Mouse (Mus musculus) mesoderm, embryonic 11.5 days (tissue): ENCODE data around the gene Gm17622.

Experiments
- DNase-seq: peaks from one replicate; pipeline ENCODE4 v3.0.0-alpha.2; 2012; ENCODE audit warnings: low read depth, low spot score

The Gm17622 gene

GRCm38 (mm10) chr13:96510635-96511034 lies 20.1 kb downstream of the Gm17622 start:
- no peak for DNase-seq

DNA sequence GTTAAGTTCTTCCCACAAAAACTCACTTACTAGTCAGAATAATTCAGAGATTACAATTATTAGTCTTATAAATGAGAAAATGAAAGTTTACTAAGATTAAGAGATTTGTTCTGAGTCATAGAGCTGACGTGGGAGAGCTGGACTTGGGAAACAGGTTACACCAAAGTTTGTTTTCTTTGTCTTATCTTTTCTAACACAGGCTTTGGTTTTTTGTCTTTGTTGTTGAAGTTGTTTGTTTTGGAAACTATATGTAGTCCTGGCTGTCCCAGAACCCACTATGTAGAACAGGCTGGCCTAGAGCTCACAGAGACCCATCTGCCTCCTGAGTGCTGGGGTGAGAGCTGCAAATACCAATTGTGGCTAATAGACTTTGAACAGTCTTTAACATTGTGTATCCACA lies 20.7 kb downstream of the Gm17622 start:
- no peak for DNase-seq

- DNase-seq: no peak
These were observed 21.4 kb downstream of the Gm17622 start for GRCm38 (mm10) chr13:96511893-96512292.

GRCm38 (mm10) chr13:96514154-96514942 lies 23.8 kb downstream of the Gm17622 start:
- DNase-seq: no peak

- DNase-seq: no peak
These were observed 25.7 kb downstream of the Gm17622 start for GRCm38 (mm10) chr13:96516249-96516648.

DNA sequence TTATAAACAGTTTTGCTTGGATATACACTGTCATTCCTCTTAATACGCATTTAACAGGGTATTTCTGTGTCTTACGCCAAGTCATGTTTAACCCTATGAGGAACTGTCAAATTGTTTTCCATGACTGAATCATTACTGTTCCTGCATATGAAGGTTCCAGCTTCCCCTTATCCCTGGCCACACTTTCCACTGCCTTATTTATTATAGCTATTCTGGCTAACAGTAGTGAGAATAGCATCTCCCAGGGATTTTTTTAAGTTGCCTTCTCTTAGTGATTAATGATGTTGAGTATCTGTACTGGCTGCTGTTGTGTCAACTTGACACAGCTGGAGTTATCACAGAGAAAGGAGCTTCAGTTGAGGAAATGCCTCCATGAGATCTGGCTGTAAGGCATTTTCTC lies 26.8 kb downstream of the Gm17622 start:
- DNase-seq: no peak

DNA sequence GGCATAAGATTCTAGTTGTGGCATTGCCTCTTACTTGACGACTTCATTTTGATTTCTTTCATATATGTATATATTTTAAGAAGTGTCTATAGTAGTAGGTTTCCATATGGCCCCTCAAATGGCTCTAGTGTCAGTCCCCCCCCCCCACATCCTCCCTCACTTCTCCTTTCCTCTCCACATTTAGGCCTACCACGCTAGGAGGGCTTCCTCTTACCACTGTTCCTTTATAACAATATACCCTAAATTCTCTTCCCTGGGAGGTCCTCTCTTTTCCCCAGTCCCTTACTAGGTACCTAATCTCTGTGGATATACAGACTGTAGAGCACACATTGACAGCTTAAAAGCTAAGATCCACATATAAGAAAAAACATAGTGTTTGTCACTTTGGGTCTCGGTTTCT lies 30.8 kb downstream of the Gm17622 start:
- no peak for DNase-seq

DNA sequence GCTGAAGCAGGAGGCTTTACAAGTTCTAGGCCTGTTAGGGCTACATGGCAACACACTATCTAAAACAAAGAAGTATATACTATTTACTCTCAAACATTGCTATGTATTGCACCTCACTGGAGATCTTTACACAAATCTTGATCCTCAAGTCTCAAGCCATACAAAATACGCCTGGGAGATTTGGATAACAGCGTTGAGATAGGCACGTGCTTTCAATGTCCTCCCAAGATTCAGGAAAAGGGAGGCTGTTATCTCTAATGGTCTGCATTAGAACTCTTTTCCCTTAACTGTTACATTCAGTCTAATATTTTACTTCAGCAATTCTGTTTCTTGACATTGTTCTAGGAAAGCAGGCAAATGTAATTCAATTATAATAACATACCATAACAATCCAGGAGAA lies 36.5 kb downstream of the Gm17622 start:
- no peak for DNase-seq

- DNase-seq: no peak
These were observed 37.3 kb downstream of the Gm17622 start for GRCm38 (mm10) chr13:96527856-96528255.

GRCm38 (mm10) chr13:96528776-96529175 lies 38.2 kb downstream of the Gm17622 start:
- no peak for DNase-seq

GRCm38 (mm10) chr13:96529542-96529941 lies 39.0 kb downstream of the Gm17622 start:
- no peak for DNase-seq

DNA sequence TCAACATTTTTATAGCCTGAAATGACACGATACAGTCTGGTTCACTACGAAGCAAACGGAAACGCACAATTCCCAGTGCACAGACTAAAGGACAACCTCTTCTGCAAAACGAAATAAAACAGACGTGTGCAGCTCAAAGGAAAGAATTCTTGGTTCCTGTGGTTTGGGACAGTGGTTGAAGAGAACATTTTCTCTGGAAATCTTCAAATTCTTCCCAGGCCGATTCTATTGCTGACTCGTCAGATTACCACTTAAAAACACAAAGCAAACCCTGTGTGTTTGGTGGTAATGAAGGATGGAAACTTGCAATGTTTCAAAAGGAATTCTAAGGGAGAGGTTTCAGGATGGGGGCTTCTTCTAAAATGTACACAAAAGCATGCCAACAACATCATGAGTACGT lies 39.5 kb downstream of the Gm17622 start:
- no peak for DNase-seq

DNA sequence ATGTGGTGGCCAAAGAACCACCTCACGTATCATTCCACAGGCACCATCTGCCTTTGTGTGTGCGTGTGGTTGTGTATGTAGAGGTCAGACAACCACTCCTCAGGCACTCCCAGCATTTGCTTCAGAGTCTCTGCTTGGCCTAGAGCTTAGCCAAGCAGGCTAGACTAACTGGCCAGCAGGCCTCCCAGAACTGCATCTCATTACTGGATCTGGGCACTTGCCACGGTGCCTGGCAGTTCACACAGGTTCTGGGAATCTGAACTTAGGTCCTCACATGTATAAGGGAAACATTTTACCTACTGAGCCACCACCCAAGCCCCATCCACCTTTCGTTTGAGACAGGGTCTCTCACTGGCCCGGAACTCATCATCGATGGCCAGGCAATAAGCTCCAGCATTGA lies 41.6 kb downstream of the Gm17622 start:
- no peak for DNase-seq

DNA sequence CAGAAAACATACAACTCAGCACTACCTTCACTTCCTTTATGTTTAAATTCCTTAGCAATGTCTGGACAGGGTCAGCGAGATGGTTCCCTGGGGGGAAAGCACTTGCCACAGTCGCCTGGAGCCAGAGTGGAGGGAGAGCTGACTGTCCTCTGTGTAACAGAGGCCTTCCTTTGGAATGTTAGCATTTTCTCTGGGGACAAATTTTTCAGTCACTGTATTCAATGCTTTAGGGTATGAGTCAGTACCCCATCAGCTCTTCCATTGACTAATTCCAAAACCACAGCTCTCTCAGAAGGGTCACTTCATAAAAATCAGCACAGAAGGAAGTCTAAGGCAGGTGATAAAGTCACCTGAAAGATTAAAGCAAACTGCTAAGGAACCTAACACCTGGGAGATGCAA lies 43.2 kb downstream of the Gm17622 start:
- peak; percentile 13 for DNase-seq

DNA sequence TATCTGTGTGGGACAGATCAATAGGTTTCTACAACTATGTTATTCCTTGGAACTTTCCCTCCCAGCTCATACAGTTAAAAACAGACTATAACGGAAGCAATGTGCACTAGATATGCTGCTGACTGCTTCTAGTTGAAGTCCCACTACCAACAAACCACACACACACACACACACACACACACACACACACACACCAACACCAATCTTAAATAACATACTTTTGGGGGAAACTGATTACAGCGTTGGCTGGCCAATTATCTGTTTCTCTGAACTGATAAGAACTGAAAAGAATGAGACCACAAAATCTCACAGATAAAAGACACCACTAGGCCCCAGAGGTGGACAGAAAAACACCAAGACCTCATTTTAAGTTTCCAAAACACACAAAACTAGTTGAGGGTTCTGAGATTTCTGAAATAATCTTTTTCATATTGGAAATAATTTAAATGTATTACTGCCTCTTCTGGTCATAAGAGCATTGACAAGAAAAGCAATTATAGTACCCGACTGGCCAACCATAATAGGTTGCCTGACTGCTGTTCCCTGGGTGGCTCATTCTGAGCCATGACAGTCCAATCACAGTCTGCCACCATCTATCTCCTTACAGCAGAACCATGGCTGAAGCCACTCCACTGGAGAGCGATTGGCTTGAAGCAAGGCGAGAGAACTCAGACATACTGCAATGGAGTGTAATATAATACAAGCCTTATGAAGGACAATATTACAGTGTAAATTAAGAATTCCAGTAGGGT lies 46.5 kb downstream of the Gm17622 start:
- DNase-seq: no peak

- no peak for DNase-seq
These were observed 47.6 kb downstream of the Gm17622 start for GRCm38 (mm10) chr13:96538103-96538502.
